Mouse (Mus musculus) small intestine, adult 10 weeks (tissue): Measurements from ENCODE around the gene Adamts10. TPM values are rescaled to one million over a fixed set of nuclear protein-coding genes. Genes with fewer than 3 reads are reported as not detected.

ENCODE experiments used
- polyA plus RNA-seq: library from polyadenylated mRNA; stranded (reverse); fragments of 350-450 nt; fragmentation: Illumina TruSeq; extraction: RNeasy Lipid Tissue Mini Kit (QIAGEN cat#74804); gene quantifications from one replicate; pipeline ENCODE4 v1.2.3, GENCODE M21; 2014; ENCODE audit warnings: low replicate concordance

Gene Adamts10
- 2.1 TPM for polyA plus RNA-seq

DNA sequence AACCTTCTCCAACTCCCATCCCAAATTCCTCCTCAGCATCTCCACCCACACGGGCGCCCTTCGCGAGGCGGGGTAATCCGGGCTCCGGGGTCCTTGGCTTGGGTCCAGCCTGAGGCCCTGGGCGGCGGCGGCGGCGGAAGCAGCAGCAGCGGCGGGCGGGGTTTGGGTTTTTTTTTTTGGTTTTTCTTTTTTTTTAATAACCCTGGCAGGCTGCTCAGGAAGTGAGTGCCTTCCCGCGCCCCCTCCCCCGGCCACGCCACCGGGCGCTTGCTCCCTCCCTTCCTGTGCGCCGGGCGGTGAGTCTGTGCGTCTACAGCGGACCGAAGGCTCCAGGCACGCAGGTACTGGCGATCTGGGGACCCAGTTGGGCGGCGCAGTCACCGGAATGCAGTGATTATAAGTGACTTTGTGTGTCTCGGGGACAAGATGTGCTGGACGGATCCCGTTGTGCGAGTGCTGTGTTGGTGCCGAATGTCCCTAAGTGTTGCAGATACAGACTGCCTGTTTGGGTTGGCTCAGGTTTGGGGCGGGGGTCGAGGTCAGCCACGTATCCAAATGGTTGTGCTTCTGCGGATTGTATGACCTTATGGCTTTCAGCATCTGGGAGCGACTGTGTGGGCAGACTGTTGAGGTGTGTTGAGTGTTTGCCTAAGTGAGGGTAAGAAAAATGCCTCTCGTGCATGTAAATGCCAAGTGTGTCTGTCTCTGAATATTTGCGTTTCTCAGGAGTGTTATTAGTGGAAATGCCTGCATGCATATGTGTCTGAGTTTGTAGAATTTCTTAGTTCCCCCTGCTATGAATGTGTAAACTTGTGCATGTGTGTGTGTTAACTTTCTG lies at the start of gene Adamts10:
Gene Adamts10 (plus strand): TSS at position 287 of the 838 bp plus-strand sequence.

DNA sequence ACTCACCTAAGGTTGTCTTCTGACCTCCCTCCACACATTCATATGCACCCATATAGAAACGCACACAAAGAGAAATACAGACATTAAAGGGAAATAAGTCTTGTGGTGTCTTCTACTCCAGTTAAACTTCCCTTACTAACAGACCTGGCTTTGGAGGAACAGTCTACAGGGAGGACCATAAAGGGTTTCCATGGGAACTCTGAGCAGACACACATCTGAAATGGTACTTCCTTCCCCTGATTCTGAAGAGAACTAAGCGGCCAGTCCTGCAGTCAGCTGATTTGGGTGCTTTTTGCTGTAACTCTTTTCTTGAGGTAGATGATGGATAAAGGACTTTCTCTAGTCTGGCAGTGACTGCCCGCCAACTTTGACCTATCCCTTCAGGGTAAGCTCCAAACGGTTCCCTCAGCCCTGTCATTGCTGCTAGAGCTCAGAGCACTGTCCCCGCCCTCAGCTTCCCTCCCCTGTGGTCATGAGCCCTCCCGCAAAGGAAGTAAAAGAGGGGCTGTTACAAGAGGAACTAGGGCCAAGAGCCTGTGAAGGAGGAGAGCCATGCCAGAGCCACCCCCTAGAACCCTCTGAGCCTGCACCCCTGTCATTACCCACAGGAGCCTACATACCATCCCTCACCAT lies 31.3 kb downstream of the Adamts10 start, which contains the start of gene Myo1f:
Gene Myo1f (plus strand): TSS at position 485 of the 633 bp plus-strand sequence.

Other genes starting within 250 kb of the Adamts10 start
- 19.1 TPM for gene Zfp955b, start 234.7 kb upstream of the Adamts10 start, polyA plus RNA-seq
- 22.9 TPM for gene Zfp81, start 165.3 kb upstream of the Adamts10 start, polyA plus RNA-seq
- gene Zfp101, start 129.6 kb upstream of the Adamts10 start, polyA plus RNA-seq, result 45.3 TPM
- not detected for gene Actl9, start 91.3 kb upstream of the Adamts10 start, polyA plus RNA-seq
- 0.48 TPM for gene Myo1f, start 31.5 kb downstream of the Adamts10 start, polyA plus RNA-seq
- gene Zfp414, start 104.9 kb downstream of the Adamts10 start, polyA plus RNA-seq, result 2.8 TPM
- not detected for gene Pram1, start 113.9 kb downstream of the Adamts10 start, polyA plus RNA-seq
- gene Hnrnpm, start 162.7 kb downstream of the Adamts10 start, polyA plus RNA-seq, result 378 TPM
- gene March2, start 194.5 kb downstream of the Adamts10 start, polyA plus RNA-seq, result 10.5 TPM
- 16.2 TPM for gene Rab11b, start 236.3 kb downstream of the Adamts10 start, polyA plus RNA-seq